Mouse (Mus musculus) B cell, adult 67 days (primary cell): ENCODE data around the gene Olfr332. TPM values are rescaled to one million over a fixed set of nuclear protein-coding genes. Genes with fewer than 3 reads are reported as not detected.

Experiments used
- total RNA-seq, 2 experiments: library from RNA; stranded (reverse); gene quantifications; 4 replicates each; pipeline ENCODE4 v1.2.4; 2023

Gene Olfr332
- not detected for total RNA-seq

DNA sequence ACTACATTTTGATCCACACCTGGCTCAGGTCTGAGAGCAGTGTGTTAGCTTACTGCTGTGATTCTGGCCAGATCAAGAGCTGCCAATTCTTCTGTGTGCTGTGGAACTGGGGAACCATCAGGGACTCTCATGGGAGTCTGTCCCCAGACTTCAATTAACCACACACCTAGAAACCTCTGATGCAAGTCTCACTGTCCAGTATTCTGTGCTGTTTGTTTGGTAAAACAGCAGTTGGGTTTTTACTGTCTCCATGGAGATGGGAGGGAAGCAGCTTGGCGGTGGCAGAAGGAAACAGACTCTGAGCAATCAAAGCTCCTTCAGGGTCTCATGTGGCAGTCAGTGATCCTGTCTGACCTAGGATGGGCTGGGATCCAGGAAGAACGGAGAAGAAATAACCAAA lies at the start of gene Olfr332:
Olfr332 (minus strand) TSS at position 101 of the 400 bp plus-strand sequence.

DNA sequence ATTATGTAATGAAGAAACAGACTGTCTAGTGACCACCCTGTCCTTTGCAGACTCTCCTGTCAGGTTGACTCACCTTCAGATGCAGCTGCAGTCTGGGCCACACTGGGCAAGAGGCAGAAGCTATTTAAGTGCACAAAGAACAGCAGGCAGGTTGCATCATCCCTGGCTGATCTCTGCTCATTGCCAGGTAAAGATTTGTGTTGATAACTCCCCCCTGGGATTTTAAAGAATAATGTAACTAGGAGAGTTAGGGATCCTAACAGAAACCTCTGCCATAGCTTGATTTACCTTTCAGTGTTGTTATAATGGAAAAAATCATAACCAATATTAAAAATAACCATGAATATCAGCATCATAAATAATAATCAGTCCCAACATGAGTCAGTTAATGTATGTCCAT lies 42.4 kb upstream of the Olfr332 start, which contains the start of gene Olfr330:
Olfr330 (minus strand) TSS at position 101 of the 400 bp plus-strand sequence.

DNA sequence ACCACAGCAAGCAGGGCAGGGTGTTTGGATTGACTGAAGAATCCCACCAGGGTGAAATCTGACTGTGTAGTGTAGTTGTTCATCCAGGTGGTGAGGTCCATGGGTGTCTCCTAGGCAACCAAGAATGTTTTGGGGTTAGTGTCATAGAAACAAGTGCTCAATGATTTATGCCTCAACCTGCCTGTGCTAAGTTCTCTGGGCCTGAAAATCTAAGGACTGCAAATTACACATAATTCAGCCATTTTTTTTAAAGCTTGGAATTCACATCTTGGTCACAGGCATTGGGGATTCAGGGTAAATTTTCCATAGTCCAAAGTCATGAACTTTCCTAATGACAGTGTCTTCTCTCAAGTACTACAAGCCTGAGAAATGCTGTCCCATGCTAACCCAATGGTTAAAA lies 10.1 kb upstream of the Olfr332 start, which contains the start of gene Olfr331:
Olfr331 (minus strand) TSS at position 101 of the 400 bp plus-strand sequence.

DNA sequence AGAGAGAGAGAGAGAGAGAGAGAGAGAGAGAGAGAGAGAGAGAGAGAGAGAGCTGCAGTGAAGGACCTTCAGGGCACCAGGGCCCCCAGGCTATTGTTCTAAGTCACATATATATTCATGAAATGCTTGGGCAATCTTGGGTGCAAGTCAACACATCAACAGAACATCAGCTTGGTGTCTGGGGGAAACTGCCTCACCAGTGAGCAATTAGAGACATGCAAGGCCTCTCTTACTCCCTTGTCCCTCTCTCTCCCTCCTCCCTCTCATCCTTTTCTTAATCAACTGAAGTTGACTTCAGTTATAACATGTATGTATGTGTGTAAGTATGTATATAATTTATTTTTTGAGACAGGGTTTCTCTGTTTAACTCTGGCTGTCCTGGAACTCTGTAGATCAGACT lies 30.2 kb downstream of the Olfr332 start, which contains the start of gene Olfr30:
Olfr30 (minus strand) TSS at position 101 of the 400 bp plus-strand sequence.

DNA sequence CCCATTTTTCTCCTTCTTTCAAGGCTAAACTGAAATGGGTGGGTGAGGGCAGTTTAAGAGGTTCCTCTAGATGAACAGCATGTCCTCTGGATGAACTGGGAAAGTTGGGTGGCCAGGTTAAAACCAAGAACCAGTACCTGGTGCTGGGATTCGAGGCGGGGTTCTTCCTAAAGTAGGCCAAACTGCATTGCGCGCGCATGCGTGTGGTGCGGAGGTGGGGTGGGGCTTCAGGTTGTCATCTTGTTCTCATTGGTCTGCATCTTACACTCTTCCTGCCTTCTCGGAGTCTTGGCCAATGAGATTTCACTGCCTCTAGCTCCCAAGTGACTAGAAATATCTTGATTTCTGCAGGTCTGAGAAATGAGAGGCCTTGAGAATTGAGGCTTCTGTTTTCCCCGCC lies 39.6 kb downstream of the Olfr332 start, which contains the start of gene Lypd9:
Lypd9 (minus strand) TSS at position 165 of the 400 bp plus-strand sequence.

Other genes with a start within 250 kb of the Olfr332 start
- not detected for gene 4930438A08Rik, start 217.8 kb downstream of the Olfr332 start, total RNA-seq
- gene Zfp692, start 185.5 kb downstream of the Olfr332 start, total RNA-seq = 10 to 100 TPM; 30.7 to 32.7 TPM
- gene Zfp672, start 162.2 kb downstream of the Olfr332 start, total RNA-seq = 10 to 100 TPM; 34.3 to 42.3 TPM
- gene Sh3bp5l, start 161.8 kb downstream of the Olfr332 start, total RNA-seq = 10 to 100 TPM; 18.6 to 28.6 TPM
- gene Lypd8, start 113.5 kb downstream of the Olfr332 start, total RNA-seq = not detected
- not detected for gene 1810065E05Rik, start 71.4 kb downstream of the Olfr332 start, total RNA-seq
- gene Gm12253, start 60.0 kb downstream of the Olfr332 start, total RNA-seq = not detected
- not detected for gene Lypd9, start 39.6 kb downstream of the Olfr332 start, total RNA-seq
- gene Olfr30, start 30.3 kb downstream of the Olfr332 start, total RNA-seq = not detected
- not detected for gene Olfr331, start 10.0 kb upstream of the Olfr332 start, total RNA-seq
- gene Olfr330, start 42.3 kb upstream of the Olfr332 start, total RNA-seq = not detected
- not detected for gene Olfr329-ps, start 53.9 kb upstream of the Olfr332 start, total RNA-seq
- not detected for gene Olfr328, start 63.1 kb upstream of the Olfr332 start, total RNA-seq
- gene Olfr224, start 78.0 kb upstream of the Olfr332 start, total RNA-seq = not detected
- gene Olfr325, start 85.2 kb upstream of the Olfr332 start, total RNA-seq = not detected
- not detected for gene Olfr324, start 102.6 kb upstream of the Olfr332 start, total RNA-seq
- gene 2210407C18Rik, start 123.5 kb upstream of the Olfr332 start, total RNA-seq = not detected
- gene Olfr323, start 137.9 kb upstream of the Olfr332 start, total RNA-seq = not detected
- gene Trim58, start 147.9 kb upstream of the Olfr332 start, total RNA-seq = not detected
- not detected for gene Olfr322, start 166.2 kb upstream of the Olfr332 start, total RNA-seq
- gene Olfr320, start 188.5 kb upstream of the Olfr332 start, total RNA-seq = not detected
- gene Olfr319, start 206.6 kb upstream of the Olfr332 start, total RNA-seq = not detected
- under 1 TPM; 0.67 to 0.86 TPM for gene Olfr318, start 231.5 kb upstream of the Olfr332 start, total RNA-seq
- gene Olfr317, start 246.7 kb upstream of the Olfr332 start, total RNA-seq = not detected